Mouse (Mus musculus) cerebellum, postnatal 25 days (tissue): ENCODE results near the gene Fam120a.

ENCODE experiments used
- DNase-seq, 2 experiments: peaks; one replicate each; pipeline ENCODE4 v3.0.0; 2021; ENCODE audit warnings: mixed read lengths in 2 of 2

The Fam120a gene

DNA sequence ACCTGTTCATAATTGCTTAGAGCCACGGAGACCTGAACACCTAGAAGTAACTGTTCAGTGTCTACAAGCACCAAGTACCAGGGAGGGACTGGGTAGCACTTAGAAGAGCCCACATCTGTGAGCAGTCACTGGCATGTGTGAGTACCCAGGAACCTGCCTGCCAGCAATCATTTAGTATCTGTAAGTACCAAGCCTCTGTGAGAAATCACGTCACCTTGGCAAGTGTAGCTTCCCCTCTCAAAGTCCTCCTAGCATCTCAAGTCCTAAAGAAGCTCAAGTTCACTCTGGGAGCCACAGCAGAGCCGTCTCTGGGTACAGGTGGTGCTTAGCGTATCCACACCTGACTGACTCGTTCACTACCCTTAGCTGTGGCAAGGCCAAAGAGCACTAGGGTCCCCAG lies 116.1 kb downstream of the Fam120a start:
- no peak for DNase-seq

GRCm38 (mm10) chr13:48850771-48851170 lies 117.0 kb downstream of the Fam120a start:
- DNase-seq: peak; percentile 73 to 82

DNA sequence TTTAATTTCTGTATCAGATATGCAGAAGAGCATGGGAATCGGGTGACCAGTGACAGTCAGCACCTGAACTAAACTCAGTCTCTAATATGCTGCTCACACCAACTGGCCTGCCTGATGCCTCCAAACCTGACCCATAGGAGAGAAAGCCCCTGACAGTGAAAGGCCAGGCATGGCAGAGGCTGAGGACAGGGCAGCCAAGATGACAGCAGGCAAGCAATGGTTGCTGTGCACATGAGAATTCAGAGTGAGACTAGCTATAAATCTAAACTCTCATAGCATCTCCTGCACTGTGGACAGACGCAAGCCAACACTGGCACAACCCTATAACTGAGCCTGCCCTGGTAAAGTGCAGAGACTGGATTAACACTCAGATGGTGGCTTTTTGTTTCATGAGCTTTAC lies 117.5 kb downstream of the Fam120a start:
- peak; percentile 58 to 60 for DNase-seq

GRCm38 (mm10) chr13:48849155-48849554 lies 118.7 kb downstream of the Fam120a start:
- peak; percentile 59 to 72 for DNase-seq

- no peak for DNase-seq
Measured at GRCm38 (mm10) chr13:48845308-48845707, 122.5 kb downstream of the Fam120a start.

DNA sequence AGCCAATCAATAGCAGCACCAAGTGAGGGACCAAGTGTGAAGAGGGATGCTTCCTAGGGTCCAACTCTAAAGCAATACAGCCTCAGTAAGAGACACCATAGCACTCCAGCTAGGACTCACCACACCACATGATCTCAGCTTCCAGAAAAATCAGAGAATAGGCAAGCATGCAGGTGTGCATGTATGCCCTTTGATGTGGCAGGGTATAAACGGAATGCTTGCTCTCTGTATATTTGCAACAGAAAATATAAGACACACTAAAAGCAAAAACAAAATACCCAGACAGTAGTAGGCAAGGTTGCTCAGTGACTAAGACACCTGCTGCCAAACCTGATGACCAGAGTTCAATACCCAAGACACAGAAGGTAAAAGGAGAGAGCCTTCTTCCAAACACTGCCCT lies 124.3 kb downstream of the Fam120a start:
- DNase-seq: no peak

DNA sequence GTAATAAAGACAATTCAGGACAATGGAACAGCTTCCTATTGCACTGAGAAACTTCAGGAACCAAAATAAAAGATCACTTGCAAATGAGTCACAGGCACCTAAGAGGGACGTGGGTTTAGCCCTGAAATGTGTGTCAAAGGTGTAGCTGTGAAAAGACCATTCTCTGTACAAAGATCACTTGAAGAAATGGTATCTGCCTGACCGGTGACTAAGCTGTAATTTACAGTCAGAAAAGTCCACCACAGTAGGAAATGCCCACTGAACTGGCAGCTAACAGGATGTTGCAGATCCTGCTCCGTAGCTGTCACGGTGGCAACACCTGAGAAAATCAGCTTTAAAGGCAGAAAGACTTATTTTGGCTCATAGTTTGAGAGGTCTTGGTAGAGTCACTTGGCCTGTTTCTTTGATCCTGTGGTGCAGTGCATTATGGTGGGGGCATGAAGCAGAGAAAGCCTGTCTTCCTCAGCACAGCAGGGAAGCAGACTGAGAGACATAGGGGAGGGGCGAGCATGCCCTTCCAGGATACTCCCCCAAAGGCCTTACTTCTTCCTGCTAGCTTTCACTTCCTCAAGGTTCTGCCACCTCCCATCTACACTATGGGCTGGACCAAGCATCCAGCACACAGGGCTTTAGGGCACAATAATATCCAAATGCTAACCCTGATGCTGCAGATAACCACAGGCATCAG lies 125.8 kb downstream of the Fam120a start:
- DNase-seq: no peak

DNA sequence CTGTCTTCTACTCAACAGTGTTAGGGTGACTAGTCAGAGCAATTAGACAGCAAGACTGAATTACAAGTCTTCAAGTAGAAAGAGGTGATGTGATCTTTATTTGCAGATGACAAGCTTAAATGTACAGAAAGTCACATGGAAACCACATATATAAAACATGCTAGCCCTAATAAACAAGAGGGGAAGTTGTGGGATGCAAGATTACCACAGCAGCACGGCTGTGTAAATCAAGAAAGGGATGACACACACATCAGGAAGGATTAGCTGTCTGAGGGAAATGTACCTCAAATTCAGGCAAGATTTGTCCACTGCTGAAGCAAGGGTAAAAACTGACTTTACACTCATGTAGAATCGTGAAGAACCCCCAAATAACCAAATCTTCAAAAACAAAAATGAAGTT lies 129.5 kb downstream of the Fam120a start:
- DNase-seq: no peak

GRCm38 (mm10) chr13:48837537-48837936 lies 130.3 kb downstream of the Fam120a start:
- DNase-seq: no peak

DNA sequence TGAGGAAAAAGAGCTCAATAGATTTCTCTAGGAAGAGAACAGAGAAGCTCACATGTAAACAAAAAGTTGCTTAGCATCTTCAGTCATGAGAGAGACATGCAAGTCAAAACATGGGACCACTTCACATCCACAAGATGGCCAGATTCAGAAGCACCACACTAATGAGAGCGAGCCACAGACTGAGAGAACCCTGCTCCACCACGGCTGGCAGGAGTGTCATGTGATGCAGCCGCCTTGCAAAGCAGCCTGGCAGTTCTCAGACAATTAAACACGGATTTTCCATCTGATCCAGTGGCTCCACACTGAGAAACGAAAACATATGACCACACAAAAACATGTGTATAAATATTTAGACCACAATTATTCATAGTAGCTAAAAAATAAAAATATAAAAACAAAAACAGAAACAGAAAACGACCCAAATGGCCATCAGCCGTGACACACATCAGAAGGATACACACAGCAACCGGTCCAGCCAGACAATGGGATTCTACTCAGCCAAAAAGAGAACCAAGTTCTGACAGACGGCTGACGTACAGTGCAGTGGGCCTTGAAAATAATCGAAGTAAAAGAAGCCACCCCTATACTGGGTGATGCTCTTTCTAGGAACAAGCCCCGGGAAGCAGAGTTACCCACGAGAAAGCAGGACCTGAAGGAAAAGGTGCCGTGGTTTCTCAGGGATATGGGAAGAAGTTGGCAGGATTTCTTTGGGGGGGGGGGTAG lies 137.1 kb downstream of the Fam120a start:
- peak in 1 of 2 experiments; percentile 51 for DNase-seq

- DNase-seq: no peak
Measured at GRCm38 (mm10) chr13:48829780-48830179, 138.0 kb downstream of the Fam120a start.
